Mouse (Mus musculus): ENCODE measurements around the gene Pltp.

- no peak for TF ChIP-seq CTCF (IDR thresholded peaks at IDR 0.05; ENCODE audit: low read depth)
- TF ChIP-seq EP300 (IDR thresholded peaks at IDR 0.05; ENCODE audit: low read depth) = no peak
Observed at GRCm38 (mm10) chr2:164868491-164868890, 11.0 kb upstream of the Pltp start.
